22 mouse cellular contexts compared by ENCODE assay signal in the genomic region with DNA sequence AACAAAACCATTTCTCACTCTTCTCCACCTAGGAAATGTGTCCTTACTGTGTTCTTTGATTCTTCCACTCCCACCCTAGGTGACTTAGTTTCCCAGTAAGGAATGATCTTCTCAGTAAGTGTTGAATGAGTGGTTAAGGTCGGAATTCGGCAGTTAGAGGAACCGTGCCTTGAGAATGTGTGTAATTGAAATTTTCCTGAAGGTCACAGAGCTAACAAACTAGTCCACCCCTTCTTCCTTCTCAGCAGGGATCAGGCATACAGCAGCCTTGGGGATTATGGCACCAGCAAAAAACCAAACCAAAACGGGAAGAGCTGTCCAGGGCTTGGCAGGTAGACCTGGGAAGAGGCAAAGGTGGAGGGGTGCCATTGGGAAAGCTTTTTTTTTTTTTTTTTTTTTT.
"Had no signal": no experiment of that assay in that cellular context is flagged by ENCODE, and none has a peak within 500 bp of the region (broad histone marks: within the 10 kb centered on the region; RNA-seq: fewer than 3 reads in every experiment).

No protein-coding gene starts in this region.

- H3K4me2 ChIP-seq: heart, embryonic 11.5 days; heart, embryonic 13.5 days; heart, embryonic 15.5 days; hindbrain, embryonic 13.5 days; hindbrain, embryonic 15.5 days; limb, embryonic 12.5 days had no signal

- H3K9ac ChIP-seq: heart, embryonic 13.5 days; heart, embryonic 15.5 days; hindbrain, embryonic 13.5 days; hindbrain, embryonic 15.5 days; limb, embryonic 12.5 days had no signal

- H3K36me3 ChIP-seq: heart, embryonic 13.5 days; heart, embryonic 15.5 days; hindbrain, embryonic 13.5 days; hindbrain, embryonic 15.5 days; limb, embryonic 10.5 days; limb, embryonic 12.5 days had no signal

- H3K9me3 ChIP-seq: heart, embryonic 13.5 days; heart, embryonic 15.5 days; hindbrain, embryonic 13.5 days; hindbrain, embryonic 15.5 days; limb, embryonic 10.5 days; limb, embryonic 12.5 days had no signal

- ATAC-seq: hindbrain, postnatal 0 days; intestine, embryonic 16.5 days had no signal

- H3K4me3 ChIP-seq: heart, adult 2 months; heart, embryonic 13.5 days; heart, embryonic 15.5 days; hindbrain, embryonic 13.5 days; hindbrain, embryonic 15.5 days; layer of hippocampus, adult 2 months; left cerebral cortex, adult 2 months; limb, embryonic 10.5 days; limb, embryonic 12.5 days had no signal

- H3K27me3 ChIP-seq: heart, embryonic 13.5 days; heart, embryonic 15.5 days; hindbrain, embryonic 13.5 days; hindbrain, embryonic 15.5 days; limb, embryonic 12.5 days had no signal

- DNase-seq: gastrocnemius, postnatal 14 days; gastrocnemius, postnatal 36 days; heart, adult 11 months; heart, adult 2 months; heart, postnatal 14 days; heart, postnatal 36 days; kidney, adult 11 months; kidney, adult 8-10 months; kidney, postnatal 10 days; kidney, postnatal 4 days; liver had no signal

- H3K27ac ChIP-seq: heart, adult 2 months; heart, embryonic 13.5 days; heart, embryonic 15.5 days; hindbrain, embryonic 13.5 days; hindbrain, embryonic 15.5 days; hindbrain, postnatal 0 days; layer of hippocampus, adult 2 months; left cerebral cortex, adult 2 months; limb, embryonic 10.5 days; limb, embryonic 12.5 days had no signal
